Mouse (Mus musculus) small intestine, adult 2 months (tissue): ENCODE measurements at regions not wholly inside any gene's neighbourhood (a gene's known extent, or its start where the extent isn't known, plus 50 kb on each side); places are given as distances from the start of the nearest gene placed in this dataset.

ENCODE experiments used
- CTCF ChIP-seq: fragments of 200-500 bp; IDR thresholded peaks from 2 replicates; pipeline ENCODE4 v1.5.1; 2012; ENCODE audit warnings: low read depth, mild to moderate bottlenecking, control low read depth, inconsistent platforms, low read length, moderate library complexity, mixed read lengths; ENCODE audit not compliant: insufficient replicate concordance, insufficient read length; ENCODE audit errors: extremely low read depth
- POLR2A ChIP-seq: fragments of 200-500 bp; IDR thresholded peaks from 2 replicates; pipeline ENCODE4 v1.6.1; 2012; ENCODE audit warnings: low read depth, mild to moderate bottlenecking, control low read depth, inconsistent platforms, low read length, moderate library complexity

DNA sequence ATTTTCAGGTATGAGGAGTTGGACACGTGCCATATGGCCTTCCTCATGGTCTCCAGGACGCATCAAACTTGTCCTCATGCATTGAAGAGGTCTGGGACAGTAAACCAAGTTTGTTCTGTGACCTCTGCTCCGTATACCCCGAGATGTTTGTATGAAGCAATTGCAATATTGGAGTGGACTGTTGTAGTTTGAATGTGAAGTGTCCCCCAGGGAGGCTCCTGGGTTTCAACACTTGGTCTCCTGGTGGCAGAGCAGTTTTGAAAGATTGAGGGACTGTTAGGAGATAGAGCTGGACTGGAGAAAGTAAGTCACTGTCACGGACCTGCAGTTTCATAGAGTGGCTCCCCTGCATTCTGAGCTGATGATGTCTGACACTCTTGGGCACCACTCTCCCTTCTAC lies 54.6 kb upstream of the Mfge8 start:
- TF ChIP-seq CTCF, result no peak
- no peak for TF ChIP-seq POLR2A
